Mouse (Mus musculus) stomach, embryonic 14.5 days (tissue): ENCODE measurements around the gene Nxf1. TPM values are rescaled to one million over a fixed set of nuclear protein-coding genes. Genes with fewer than 3 reads are reported as not detected.
"Not testable (repeated sequence)": the region's sequence is repeated elsewhere in the genome, so short reads cannot be mapped to it uniquely, and the experiment has no call there.

Experiments used
- ATAC-seq: fragments of 200-750 bp; cut with Nextera tagmentation; 2 replicates; pipeline ENCODE4 v1.8.0; 2017; ENCODE audit warnings: low read depth, moderate TSS enrichment; ENCODE audit not compliant: insufficient number of reproducible peaks, insufficient read depth, low FRiP score
- H3K27ac ChIP-seq: fragments of 300-500 bp; sonication (generic); 2 replicates; pipeline ENCODE4 v1.5.1; 2014; ENCODE audit warnings: mild to moderate bottlenecking, low read length, moderate library complexity, mixed read lengths
- H3K27me3 ChIP-seq: fragments of 300-500 bp; sonication (generic); 2 replicates; pipeline ENCODE4 v1.6.1; 2014; ENCODE audit warnings: low read length, control low read depth, mixed read lengths; ENCODE audit not compliant: control insufficient read depth, insufficient read depth
- H3K36me3 ChIP-seq: fragments of 300-500 bp; sonication (generic); 2 replicates; pipeline ENCODE4 v1.6.1; 2014; ENCODE audit warnings: mild to moderate bottlenecking, control low read depth, low read length, moderate library complexity, mixed read lengths; ENCODE audit not compliant: control insufficient read depth, insufficient read depth
- H3K4me1 ChIP-seq: fragments of 300-500 bp; sonication (generic); 2 replicates; pipeline ENCODE4 v1.6.1; 2014; ENCODE audit warnings: low read length, control low read depth, mixed read lengths; ENCODE audit not compliant: control insufficient read depth, insufficient read depth
- H3K4me2 ChIP-seq: fragments of 300-500 bp; sonication (generic); replicated peaks from 2 replicates; pipeline ENCODE4 v1.6.1; 2014; ENCODE audit warnings: low read depth, low read length, control low read depth
- H3K4me3 ChIP-seq: fragments of 300-500 bp; sonication (generic); 2 replicates; pipeline ENCODE4 v1.5.1; 2014; ENCODE audit warnings: low read depth, low read length, control low read depth
- H3K9ac ChIP-seq: fragments of 300-500 bp; sonication (generic); replicated peaks from 2 replicates; pipeline ENCODE4 v1.6.1; 2014; ENCODE audit warnings: low read depth, mild to moderate bottlenecking, control low read depth, low read length, moderate library complexity, mixed read lengths
- H3K9me3 ChIP-seq: fragments of 300-500 bp; sonication (generic); 2 replicates; pipeline ENCODE4 v1.6.1; 2016; ENCODE audit warnings: low read depth, low read length, control low read depth; ENCODE audit not compliant: control insufficient read depth
- WGBS: fragments of 180-500 bp; shearing (Covaris S2); extraction: QIAGEN DNeasy Blood & Tissue Kit; methylation state at CpG from one replicate; pipeline ENCODE4 v1.1.7; 2014; 5-methylcytosine and 5-hydroxymethylcytosine counted together
- polyA plus RNA-seq: library from polyadenylated mRNA; unstranded; fragments of >200 nt; fragmentation: Nextera tagmentation; extraction: Ambion mirVana; gene quantifications from 2 replicates; pipeline ENCODE4 v1.2.1, GENCODE M21; 2014

Nxf1 gene
- polyA plus RNA-seq, 1 experiment from 2014 or later, result 168 TPM

DNA sequence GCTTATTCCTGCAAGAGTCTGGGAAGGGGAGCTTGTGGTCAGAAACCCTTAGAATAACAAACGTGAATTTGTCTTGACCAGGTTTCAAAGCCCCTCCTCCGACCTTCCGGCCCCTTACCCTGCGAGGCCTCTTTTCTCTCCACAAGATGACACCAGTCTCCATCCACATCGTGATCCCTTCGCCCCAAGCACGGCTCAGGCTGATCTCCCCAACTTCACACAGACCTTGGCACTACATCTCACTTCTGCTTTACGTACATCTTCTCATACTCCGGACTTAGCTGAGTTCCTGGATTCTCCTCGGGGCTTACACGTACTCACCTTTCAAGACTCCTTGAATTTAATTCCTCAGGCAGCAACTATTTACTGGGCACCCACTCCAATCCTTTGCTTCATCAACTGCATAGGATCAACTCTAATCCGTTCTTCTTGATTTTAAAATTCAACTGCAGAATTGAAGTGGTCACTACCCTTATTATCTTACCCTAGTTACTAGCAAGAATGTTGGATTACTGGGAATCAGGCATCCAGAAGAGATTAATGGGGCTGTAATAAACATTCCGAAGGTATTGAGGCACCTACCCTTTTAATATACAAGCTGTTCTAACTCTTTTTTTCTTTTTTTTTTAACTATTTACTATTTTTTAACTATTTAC, 42.7 kb upstream of the Nxf1 start:
- Histone ChIP-seq H3K9ac (peak overlapping the region; percentile 75), H3K4me1 (peaks cover 21% of the 10 kb centered on the region), H3K36me3 (peaks cover 21% of the 10 kb centered on the region), H3K27me3 (no peaks in the 10 kb centered on the region), H3K4me3 (peak overlapping the region; percentile 76), H3K27ac (peak overlapping the region; percentile 80), H3K9me3 (no peaks in the 10 kb centered on the region), H3K4me2 (peak overlapping the region; percentile 78)
- 8% methylated on average over 13 of the region's 13 CpGs for WGBS
- ATAC-seq, result peak; percentile 16; the same call in 1 of the 2 replicates

DNA sequence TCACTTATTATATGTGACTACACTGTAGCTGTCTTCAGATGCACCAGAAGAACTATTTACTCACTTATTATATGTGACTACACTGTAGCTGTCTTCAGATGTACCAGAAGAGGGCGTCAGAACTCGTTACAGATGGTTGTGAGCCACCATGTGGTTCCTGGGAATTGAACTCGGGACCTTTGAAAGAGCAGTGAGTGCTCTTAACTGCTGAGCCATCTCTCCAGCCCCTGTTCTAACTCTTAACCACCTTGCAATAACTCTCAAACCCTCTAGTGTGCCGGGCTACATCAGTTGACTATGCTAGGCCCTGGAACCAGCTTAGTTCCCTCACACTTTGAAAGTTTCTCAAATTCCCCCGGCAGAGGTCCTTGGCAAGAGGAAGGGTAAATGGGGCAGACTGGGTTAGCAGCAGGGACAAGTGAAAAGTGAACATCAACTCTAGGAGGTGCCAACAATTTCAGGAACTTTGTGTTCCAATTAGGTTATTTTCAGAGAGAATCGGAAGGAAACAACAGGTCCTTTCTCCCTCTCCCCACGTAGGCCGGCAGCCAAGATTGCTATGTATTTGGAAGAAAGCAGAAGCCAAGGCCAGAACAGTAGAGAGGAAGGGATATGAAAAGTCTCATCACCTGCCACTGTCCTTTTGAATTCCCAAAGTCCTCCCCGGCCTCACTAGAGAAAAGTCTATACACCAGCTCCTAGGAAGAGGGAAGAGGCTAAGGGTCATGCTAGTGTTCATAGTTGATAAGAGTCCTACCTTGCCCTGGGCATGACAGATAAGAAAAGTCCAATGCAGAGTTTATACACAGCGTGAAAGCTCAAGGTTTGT, 42.0 kb upstream of the Nxf1 start:
- H3K4me3 ChIP-seq, result no peak overlapping the region
- H3K4me2 ChIP-seq, result no peak overlapping the region
- no peaks in the 10 kb centered on the region for H3K9me3 ChIP-seq
- no peaks in the 10 kb centered on the region for H3K27me3 ChIP-seq
- ATAC-seq, result no peak
- H3K27ac ChIP-seq, result no peak overlapping the region
- H3K36me3 ChIP-seq, result peaks cover 14% of the 10 kb centered on the region
- no peak overlapping the region for H3K9ac ChIP-seq
- H3K4me1 ChIP-seq, result peaks cover 19% of the 10 kb centered on the region
- WGBS, result 74% methylated on average over 10 of the region's 10 CpGs

GRCm38 (mm10) chr19:8715868-8716766, 40.8 kb upstream of the Nxf1 start:
- Histone ChIP-seq H3K27ac (no peak overlapping the region), H3K4me3 (no peak overlapping the region), H3K36me3 (peaks cover 5% of the 10 kb centered on the region; the same call in 1 of the 2 replicates), H3K9ac (no peak overlapping the region), H3K4me1 (peaks cover 14% of the 10 kb centered on the region), H3K27me3 (no peaks in the 10 kb centered on the region), H3K9me3 (no peaks in the 10 kb centered on the region), H3K4me2 (no peak overlapping the region)
- no peak for ATAC-seq
- 75% methylated on average over 10 of the region's 10 CpGs for WGBS

GRCm38 (mm10) chr19:8716767-8717475, 40.0 kb upstream of the Nxf1 start:
- Histone ChIP-seq H3K4me2 (no peak overlapping the region), H3K4me3 (no peak overlapping the region), H3K27ac (no peak overlapping the region), H3K9me3 (no peaks in the 10 kb centered on the region), H3K9ac (no peak overlapping the region), H3K27me3 (no peaks in the 10 kb centered on the region), H3K36me3 (no peaks in the 10 kb centered on the region; the same call in 1 of the 2 replicates), H3K4me1 (peaks cover 12% of the 10 kb centered on the region)
- no peak for ATAC-seq
- WGBS, result 76% methylated on average over 8 of the region's 10 CpGs

- H3K4me1 ChIP-seq, result peaks cover 11% of the 10 kb centered on the region; the same call in 1 of the 2 replicates
- H3K9me3 ChIP-seq, result no peaks in the 10 kb centered on the region
- no peak overlapping the region for H3K4me2 ChIP-seq
- no peak overlapping the region for H3K4me3 ChIP-seq
- no peaks in the 10 kb centered on the region for H3K27me3 ChIP-seq
- H3K27ac ChIP-seq, result no peak overlapping the region
- no peak for ATAC-seq
- H3K36me3 ChIP-seq, result no peaks in the 10 kb centered on the region
- WGBS, result 74% methylated on average over 3 of the region's 3 CpGs
- H3K9ac ChIP-seq, result no peak overlapping the region
Observed at GRCm38 (mm10) chr19:8718357-8718756, 38.5 kb upstream of the Nxf1 start.

- not testable (repeated sequence) for H3K4me3 ChIP-seq, ATAC-seq, H3K36me3 ChIP-seq, H3K9me3 ChIP-seq, H3K4me1 ChIP-seq, H3K27ac ChIP-seq, H3K9ac ChIP-seq, H3K4me2 ChIP-seq, H3K27me3 ChIP-seq
Observed at GRCm38 (mm10) chr19:8719037-8719436, 37.8 kb upstream of the Nxf1 start.

- Histone ChIP-seq H3K36me3 (peaks cover 25% of the 10 kb centered on the region), H3K27me3 (no peaks in the 10 kb centered on the region), H3K27ac (no peak overlapping the region), H3K4me3 (no peak overlapping the region), H3K4me1 (peaks cover 14% of the 10 kb centered on the region; the same call in 1 of the 2 replicates), H3K9ac (no peak overlapping the region), H3K9me3 (no peaks in the 10 kb centered on the region), H3K4me2 (no peak overlapping the region)
- WGBS, result 68% methylated on average over 1 of the region's 1 CpGs
- ATAC-seq, result no peak
Observed at GRCm38 (mm10) chr19:8721378-8721777, 35.5 kb upstream of the Nxf1 start.
